Mouse (Mus musculus): ENCODE data around the gene Iscu. TPM values are rescaled to one million over a fixed set of nuclear protein-coding genes. Genes with fewer than 3 reads are reported as not detected.

Gene Iscu
- polyA plus RNA-seq, 1 experiment from 2014 or later = 101 TPM

Other genes with a start within 250 kb of the Iscu start
- gene Cmklr1, start 122.3 kb upstream of the Iscu start, polyA plus RNA-seq (2016; fragmentation: Nextera tagmentation; extraction: Ambion mirVana) = 2.0 and 2.1 TPM in 2 replicates
- gene 1700069L16Rik, start 48.0 kb upstream of the Iscu start, polyA plus RNA-seq (2016; fragmentation: Nextera tagmentation; extraction: Ambion mirVana) = not detected in 2 replicates
- gene Ficd, start 36.9 kb upstream of the Iscu start, polyA plus RNA-seq (2016; fragmentation: Nextera tagmentation; extraction: Ambion mirVana) = 7.6 and 7.8 TPM in 2 replicates
- 71.9 and 80.6 TPM in 2 replicates for gene Sart3, start 238 bp upstream of the Iscu start, polyA plus RNA-seq (2016; fragmentation: Nextera tagmentation; extraction: Ambion mirVana)
- 41.0 and 44.1 TPM in 2 replicates for gene Tmem119, start 27.8 kb downstream of the Iscu start, polyA plus RNA-seq (2016; fragmentation: Nextera tagmentation; extraction: Ambion mirVana)
- gene Selplg, start 59.9 kb downstream of the Iscu start, polyA plus RNA-seq (2016; fragmentation: Nextera tagmentation; extraction: Ambion mirVana) = 1.3 and 2.3 TPM in 2 replicates
- gene Coro1c, start 136.0 kb downstream of the Iscu start, polyA plus RNA-seq (2016; fragmentation: Nextera tagmentation; extraction: Ambion mirVana) = 226 and 233 TPM in 2 replicates
- gene Ssh1, start 221.1 kb downstream of the Iscu start, polyA plus RNA-seq (2016; fragmentation: Nextera tagmentation; extraction: Ambion mirVana) = 22.4 and 27.9 TPM in 2 replicates
- gene Dao, start 231.0 kb downstream of the Iscu start, polyA plus RNA-seq (2016; fragmentation: Nextera tagmentation; extraction: Ambion mirVana) = not detected in 2 replicates